Mouse (Mus musculus) kidney, adult 8-10 months (tissue): ENCODE results near the gene Akap9.
"Not testable (repeated sequence)": the region's sequence is repeated elsewhere in the genome, so short reads cannot be mapped to it uniquely, and the experiment has no call there.

Experiments
- DNase-seq, 2 experiments: peaks; one replicate each; pipeline ENCODE4 v3.0.0; 2022

Gene Akap9

DNA sequence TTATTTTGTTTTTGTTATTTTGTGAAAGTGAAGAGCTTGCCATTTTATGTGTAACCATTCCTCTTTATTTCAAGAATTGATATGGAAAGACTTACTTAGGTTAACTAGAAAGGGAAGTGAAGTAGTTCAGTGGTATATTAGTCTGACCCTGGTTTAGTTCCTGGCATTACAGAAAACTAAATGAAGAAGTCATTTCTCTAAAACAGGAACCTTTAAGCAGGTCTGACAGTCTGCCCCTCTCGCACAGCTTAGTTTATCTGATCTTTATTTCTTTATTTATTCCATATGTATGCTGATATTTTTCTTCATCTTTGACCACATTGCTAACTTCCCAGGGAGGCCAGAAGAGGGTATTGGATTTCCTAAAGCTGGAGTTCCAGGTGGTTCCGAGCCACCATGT lies 113.1 kb downstream of the Akap9 start:
- no peak for DNase-seq

DNA sequence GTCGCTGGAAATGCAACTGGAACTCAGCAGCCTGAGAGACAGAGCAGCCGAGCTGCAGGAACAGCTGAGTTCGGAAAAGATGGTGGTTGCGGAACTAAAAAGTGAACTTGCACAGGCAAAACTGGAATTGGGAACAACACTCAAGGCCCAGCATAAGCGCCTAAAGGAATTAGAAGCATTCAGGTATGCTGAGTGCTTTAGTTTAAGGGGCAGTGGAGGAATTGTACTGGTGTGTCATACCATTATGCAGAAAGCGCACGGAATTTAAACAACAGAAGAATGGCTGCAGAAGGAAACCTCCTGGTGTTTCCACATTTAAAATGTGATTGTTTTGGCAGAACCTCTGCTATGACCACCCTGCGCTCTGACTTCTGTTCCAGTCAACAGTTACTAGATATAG lies 132.5 kb downstream of the Akap9 start:
- DNase-seq: no peak

DNA sequence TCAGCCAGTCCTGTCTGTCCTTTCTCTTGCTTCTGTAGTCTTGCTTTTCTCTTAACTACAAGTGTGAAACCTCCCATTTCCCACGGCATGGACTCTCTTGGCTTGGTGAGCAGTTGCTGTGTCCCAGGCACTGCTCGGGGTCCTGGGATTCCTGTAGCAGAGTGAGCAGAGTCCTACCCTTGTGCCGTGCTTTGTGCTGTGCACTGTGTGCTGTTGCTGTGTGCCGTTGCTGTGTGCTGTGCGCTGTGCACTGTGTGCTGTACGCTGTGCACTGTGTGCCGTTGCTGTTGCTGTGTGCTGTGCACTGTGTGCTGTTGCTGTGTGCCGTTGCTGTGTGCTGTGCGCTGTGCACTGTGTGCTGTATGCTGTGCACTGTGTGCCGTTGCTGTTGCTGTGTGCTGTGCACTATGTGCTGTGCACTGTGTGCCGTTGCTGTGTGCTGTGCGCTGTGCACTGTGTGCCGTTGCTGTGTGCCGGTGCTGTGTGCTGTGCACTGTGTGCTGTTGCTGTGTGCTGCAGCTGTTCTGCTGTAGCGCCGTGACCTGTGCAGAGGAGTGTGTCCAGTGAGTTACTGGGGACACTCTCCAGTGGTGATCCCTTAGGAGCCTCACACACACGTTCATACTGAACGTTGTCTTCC lies 138.7 kb downstream of the Akap9 start:
- no peak for DNase-seq

- no peak for DNase-seq
These were observed 139.3 kb downstream of the Akap9 start for GRCm38 (mm10) chr5:4067203-4067602.

DNA sequence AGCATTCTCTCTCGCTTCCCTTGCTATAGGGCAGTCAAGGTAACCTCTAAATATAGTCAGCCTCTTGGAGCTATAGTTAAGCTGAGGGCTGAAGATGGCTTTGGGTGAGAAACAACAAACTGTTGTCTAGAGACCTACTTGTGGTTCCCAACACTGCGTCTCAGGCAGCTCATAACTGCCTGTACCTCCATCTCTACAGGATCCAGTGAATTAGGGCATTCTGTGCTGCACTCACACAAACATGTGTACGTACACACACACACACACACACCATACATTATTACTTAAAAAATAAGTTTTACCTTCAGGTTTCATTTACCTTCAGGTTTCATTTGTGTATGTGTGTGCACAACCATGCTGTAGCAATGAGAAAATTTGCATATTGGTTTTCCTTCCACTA lies 151.2 kb downstream of the Akap9 start:
- no peak for DNase-seq

GRCm38 (mm10) chr5:4080861-4081260 lies 153.0 kb downstream of the Akap9 start:
- no peak for DNase-seq

DNA sequence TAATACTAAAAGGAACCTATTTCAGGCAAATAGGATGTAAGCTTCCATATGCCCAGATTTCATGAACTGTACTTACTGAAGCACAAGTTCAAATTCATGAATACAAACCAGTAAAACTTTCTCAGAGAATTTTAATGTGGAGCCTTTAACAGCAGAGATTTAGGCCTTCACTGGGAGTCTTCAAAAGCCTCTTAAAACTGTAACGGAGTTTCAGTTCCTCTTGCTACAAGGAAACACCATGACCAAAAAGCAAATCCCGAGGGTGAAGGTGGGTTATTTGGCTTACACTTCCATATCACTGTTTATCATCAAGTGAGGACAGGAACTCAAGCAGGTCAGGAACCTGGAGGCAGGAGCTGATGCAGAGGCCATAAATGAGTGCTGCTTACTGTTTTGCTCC lies 153.7 kb downstream of the Akap9 start:
- no peak for DNase-seq

- DNase-seq: no peak
These were observed 157.1 kb downstream of the Akap9 start for GRCm38 (mm10) chr5:4084948-4085347.

DNA sequence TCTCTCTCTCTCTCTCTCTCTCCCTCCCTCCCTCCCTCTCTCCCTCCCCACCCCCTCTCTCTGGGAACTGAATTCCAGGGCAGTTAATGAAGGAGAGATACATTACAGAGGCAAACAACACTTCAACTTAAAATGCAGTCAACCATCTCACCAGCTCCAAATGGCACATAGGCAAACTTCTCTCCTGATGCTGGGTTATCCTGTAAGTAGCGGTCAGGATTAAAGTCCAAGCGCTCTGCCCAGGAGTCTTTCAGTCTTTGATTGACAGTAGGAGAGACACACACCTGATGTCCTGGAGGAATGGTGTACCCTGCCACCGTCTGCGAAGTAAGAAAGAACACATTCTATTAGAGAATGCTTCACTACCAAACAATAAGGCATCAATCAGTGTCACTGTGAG lies 158.5 kb downstream of the Akap9 start:
- peak; percentile 60 to 79 for DNase-seq

DNA sequence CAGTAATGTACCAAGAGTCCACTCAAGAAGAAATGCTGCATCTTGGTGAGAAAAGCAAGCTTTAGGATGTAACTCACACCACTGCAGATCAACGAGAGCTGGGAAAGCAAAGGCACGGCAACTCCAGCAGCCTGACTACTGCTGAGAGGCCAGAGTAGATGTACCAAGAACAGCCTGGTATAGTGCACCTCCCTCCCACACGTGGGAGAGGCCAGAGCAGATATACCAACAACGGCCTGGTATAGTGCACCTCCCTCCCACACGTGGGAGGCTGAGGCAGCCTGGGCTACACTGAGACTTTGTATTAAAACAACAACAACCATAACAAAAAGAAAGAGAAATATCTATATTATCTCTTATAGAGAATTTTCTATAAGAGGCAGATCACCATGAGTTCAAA lies 160.3 kb downstream of the Akap9 start:
- DNase-seq: no peak

- peak; percentile 46 to 49 for DNase-seq
These were observed 166.6 kb downstream of the Akap9 start for GRCm38 (mm10) chr5:4094471-4094870.

GRCm38 (mm10) chr5:4101031-4101430 lies 173.2 kb downstream of the Akap9 start:
- no peak for DNase-seq

DNA sequence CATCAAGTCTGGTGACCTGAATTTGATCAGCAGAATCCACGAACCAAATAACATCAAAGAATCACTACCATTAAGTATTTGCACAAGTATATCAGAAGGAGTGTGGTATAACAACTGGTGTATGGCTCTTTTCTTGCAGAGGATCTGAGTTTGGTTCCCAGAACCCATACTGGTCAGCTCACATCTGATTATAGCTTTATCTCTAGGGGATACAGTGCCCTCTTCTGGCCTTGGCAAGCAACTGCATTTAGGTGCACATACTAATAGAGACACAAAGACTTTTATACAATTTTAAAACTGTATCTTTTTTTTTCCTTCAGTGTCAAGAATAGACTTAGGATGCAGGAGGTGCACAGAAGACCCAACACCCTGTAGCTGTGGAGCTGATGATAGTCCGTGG lies 173.9 kb downstream of the Akap9 start:
- DNase-seq: no peak

DNA sequence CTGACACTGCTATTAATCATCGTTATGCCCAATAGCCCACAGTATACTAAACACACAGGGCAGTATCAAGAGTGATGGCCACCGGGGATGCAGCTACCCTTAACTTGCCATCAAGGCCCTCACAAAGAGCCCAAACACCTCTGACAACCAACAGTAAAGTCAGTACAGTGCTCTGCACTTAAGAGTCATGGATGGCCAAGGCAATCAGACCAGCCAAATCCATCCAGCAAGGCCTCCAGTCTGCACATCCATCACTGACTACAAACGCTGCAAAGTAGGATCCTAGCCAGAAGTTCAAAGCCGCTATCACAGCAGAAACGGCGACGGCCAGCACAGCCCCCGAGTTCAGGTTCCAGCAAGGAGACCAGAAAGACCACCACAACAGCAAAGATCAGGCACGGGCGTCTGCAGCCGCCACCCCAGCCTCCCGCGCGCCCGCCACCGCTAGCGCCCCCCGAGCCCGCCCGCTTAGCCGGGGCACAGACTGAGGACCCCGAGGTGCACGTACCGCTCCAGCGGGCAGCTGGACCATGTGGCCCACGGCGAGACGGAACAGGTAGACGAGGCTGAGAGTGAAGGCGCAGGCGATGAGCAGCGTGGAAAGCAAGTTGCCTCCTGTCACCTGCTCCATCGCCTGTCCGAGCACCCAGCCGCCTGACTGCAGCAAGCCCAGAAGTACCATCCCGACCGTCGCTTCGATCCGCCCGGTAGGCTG lies 175.9 kb downstream of the Akap9 start:
- DNase-seq: no peak

- peak; percentile 87 to 88 for DNase-seq
These were observed 176.6 kb downstream of the Akap9 start, which contains the start of gene Cyp51 for GRCm38 (mm10) chr5:4104341-4105040. TSS of gene Cyp51 (minus strand) at chr5:4104746.

DNA sequence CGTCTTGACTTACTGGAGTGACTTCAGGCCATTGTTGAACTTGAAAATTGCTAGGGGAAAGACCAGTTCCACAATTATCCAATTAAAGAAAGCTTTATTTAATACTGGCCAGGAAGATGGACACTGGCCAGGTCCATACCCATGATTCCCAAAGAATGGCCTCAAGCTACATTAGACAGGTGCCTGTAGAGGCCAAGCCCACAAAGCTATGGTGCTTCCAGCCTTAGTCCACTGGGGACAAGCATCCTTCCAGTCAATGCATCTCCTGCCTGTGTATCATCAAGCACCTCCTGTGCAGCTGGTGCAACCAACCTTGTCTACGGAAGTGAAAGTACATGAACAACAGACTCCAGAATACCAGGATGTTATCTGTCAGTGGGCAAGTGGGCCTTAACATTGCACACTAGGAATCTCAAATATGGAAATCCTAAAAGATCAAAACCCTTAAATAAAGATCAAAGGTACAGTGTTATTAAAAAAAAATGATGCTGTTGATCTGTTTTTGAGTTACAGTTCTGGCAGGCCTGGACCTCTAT lies 177.9 kb downstream of the Akap9 start:
- DNase-seq: no peak

DNA sequence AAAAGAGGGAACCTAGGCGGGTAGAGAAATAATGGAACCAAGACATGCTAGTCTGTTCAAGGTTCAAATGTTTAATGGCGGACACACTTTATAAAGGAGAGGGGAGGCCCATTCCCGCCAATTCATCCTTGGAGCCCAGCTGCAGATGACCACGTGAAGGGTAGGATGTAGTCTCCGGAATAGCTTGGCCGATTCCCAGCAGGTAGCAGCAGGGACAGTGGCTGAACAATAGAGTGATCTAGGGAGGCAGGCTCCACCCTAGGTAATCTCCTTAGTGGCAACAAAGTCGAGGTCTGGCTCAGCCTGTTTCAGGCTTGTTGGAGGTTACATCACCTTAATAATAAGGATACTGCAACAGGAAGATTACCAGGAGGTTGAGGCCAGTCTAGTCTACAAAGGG lies 179.2 kb downstream of the Akap9 start:
- DNase-seq: not testable (repeated sequence)

DNA sequence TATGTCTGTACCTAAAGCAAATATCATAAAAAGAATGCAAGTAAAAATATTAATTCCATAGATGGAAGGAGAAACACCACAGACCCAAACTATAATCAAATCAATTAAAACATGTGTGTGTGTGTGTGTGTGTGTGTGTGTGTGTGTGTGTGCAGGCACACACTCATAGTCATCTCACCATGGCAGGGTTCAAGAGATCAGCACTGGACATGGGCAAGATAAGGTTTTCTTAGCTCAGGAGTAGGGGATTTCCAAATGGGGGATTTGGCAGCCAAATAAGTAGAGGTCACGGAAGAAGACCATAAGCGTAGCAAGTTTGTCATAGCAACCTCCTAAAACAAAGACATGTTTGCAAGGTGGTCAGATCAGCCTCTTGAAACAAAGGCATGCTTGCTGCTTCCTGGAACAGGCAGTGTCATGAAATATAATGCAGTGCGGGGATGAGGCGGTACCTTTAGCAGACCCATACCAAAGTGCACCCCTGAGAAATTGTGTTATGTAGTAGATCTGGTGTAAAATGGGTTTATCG lies 184.8 kb downstream of the Akap9 start:
- no peak for DNase-seq
